Mouse (Mus musculus): ENCODE data around the gene Lama5. TPM values are rescaled to one million over a fixed set of nuclear protein-coding genes. Genes with fewer than 3 reads are reported as not detected.
"Not testable (repeated sequence)": the region's sequence is repeated elsewhere in the genome, so short reads cannot be mapped to it uniquely, and the experiment has no call there.

Lama5 gene
- polyA plus RNA-seq, 1 experiment = 47.4 TPM

GRCm38 (mm10) chr2:180261901-180262300, 36.2 kb upstream of the Lama5 start:
- H3K79me2 ChIP-seq (ENCODE audit: control insufficient read depth, insufficient read depth) = peaks cover 26% of the 10 kb centered on the region
- no peak overlapping the region for H3ac ChIP-seq (ENCODE audit: control insufficient read depth, insufficient read length, low read depth)
- H3K79me3 ChIP-seq (ENCODE audit: low read depth) = peaks cover 20% of the 10 kb centered on the region
- no peak for TF ChIP-seq MYOG (IDR thresholded peaks at IDR 0.05; ENCODE audit: control insufficient read depth, extremely low read depth, insufficient read length)
- TF ChIP-seq CEBPB (IDR thresholded peaks at IDR 0.05; ENCODE audit: low read depth) = no peak
- no peak for TF ChIP-seq USF1 (IDR thresholded peaks at IDR 0.05; ENCODE audit: low read depth)
- no peak for TF ChIP-seq MAX (IDR thresholded peaks at IDR 0.05)
- no peak for TF ChIP-seq CTCF (IDR thresholded peaks at IDR 0.05; ENCODE audit: control insufficient read depth, insufficient read depth, insufficient read length)
- no peak for TF ChIP-seq MYOD1 (IDR thresholded peaks at IDR 0.05; ENCODE audit: control insufficient read depth, insufficient read length, low read depth)
- TF ChIP-seq FOSL1 (IDR thresholded peaks at IDR 0.05; ENCODE audit: insufficient read depth, low read length, poor library complexity, severe bottlenecking) = no peak
- H3K27me3 ChIP-seq (ENCODE audit: control insufficient read depth, insufficient read depth, insufficient read length) = no peaks in the 10 kb centered on the region
- peaks cover 44% of the 10 kb centered on the region for H3K36me3 ChIP-seq (ENCODE audit: control insufficient read depth, insufficient read depth)
- H3K4me3 ChIP-seq (ENCODE audit: insufficient read depth, poor library complexity, severe bottlenecking) = no peak overlapping the region

GRCm38 (mm10) chr2:180260610-180261480, 35.2 kb upstream of the Lama5 start:
- Histone ChIP-seq H3K4me3 (ENCODE audit: insufficient read depth, poor library complexity, severe bottlenecking) (no peak overlapping the region), H3K27me3 (ENCODE audit: control insufficient read depth, insufficient read depth, insufficient read length) (no peaks in the 10 kb centered on the region), H3K79me2 (ENCODE audit: control insufficient read depth, insufficient read depth) (peaks cover 34% of the 10 kb centered on the region), H3K79me3 (ENCODE audit: low read depth) (peaks cover 23% of the 10 kb centered on the region), H3K36me3 (ENCODE audit: control insufficient read depth, insufficient read depth) (peaks cover 44% of the 10 kb centered on the region), H3ac (ENCODE audit: control insufficient read depth, insufficient read length, low read depth) (no peak overlapping the region)
- TF ChIP-seq FOSL1 (IDR thresholded peaks at IDR 0.05; ENCODE audit: insufficient read depth, low read length, poor library complexity, severe bottlenecking) (no peak), USF1 (IDR thresholded peaks at IDR 0.05; ENCODE audit: low read depth) (no peak)

GRCm38 (mm10) chr2:180259826-180260609, 34.4 kb upstream of the Lama5 start:
- peaks cover 24% of the 10 kb centered on the region for H3K79me3 ChIP-seq (ENCODE audit: low read depth)
- H3K4me3 ChIP-seq (ENCODE audit: insufficient read depth, poor library complexity, severe bottlenecking); H3K27me3 ChIP-seq (ENCODE audit: control insufficient read depth, insufficient read depth, insufficient read length); H3ac ChIP-seq (ENCODE audit: control insufficient read depth, insufficient read length, low read depth): not testable (repeated sequence)
- peaks cover 42% of the 10 kb centered on the region for H3K79me2 ChIP-seq (ENCODE audit: control insufficient read depth, insufficient read depth)
- peaks cover 44% of the 10 kb centered on the region for H3K36me3 ChIP-seq (ENCODE audit: control insufficient read depth, insufficient read depth)

- not testable (repeated sequence) for H3K4me3 ChIP-seq (ENCODE audit: insufficient read depth, poor library complexity, severe bottlenecking); H3K27me3 ChIP-seq (ENCODE audit: control insufficient read depth, insufficient read depth, insufficient read length)
- H3K79me3 ChIP-seq (ENCODE audit: low read depth) = peaks cover 24% of the 10 kb centered on the region
- H3K79me2 ChIP-seq (ENCODE audit: control insufficient read depth, insufficient read depth) = peaks cover 42% of the 10 kb centered on the region
- H3ac ChIP-seq (ENCODE audit: control insufficient read depth, insufficient read length, low read depth) = peak overlapping the region; percentile 37
- H3K36me3 ChIP-seq (ENCODE audit: control insufficient read depth, insufficient read depth) = peaks cover 44% of the 10 kb centered on the region
Measured at GRCm38 (mm10) chr2:180258951-180259484, 33.4 kb upstream of the Lama5 start.

GRCm38 (mm10) chr2:180257963-180258865, 32.6 kb upstream of the Lama5 start:
- no peaks in the 10 kb centered on the region for H3K27me3 ChIP-seq (ENCODE audit: control insufficient read depth, insufficient read depth, insufficient read length)
- H3K79me2 ChIP-seq (ENCODE audit: control insufficient read depth, insufficient read depth) = peaks cover 42% of the 10 kb centered on the region
- H3K79me3 ChIP-seq (ENCODE audit: low read depth) = peaks cover 24% of the 10 kb centered on the region
- TF ChIP-seq CTCF (IDR thresholded peaks at IDR 0.05; ENCODE audit: control insufficient read depth, insufficient read depth, insufficient read length) (no peak), FOSL1 (IDR thresholded peaks at IDR 0.05; ENCODE audit: insufficient read depth, low read length, poor library complexity, severe bottlenecking) (no peak), MYOG (IDR thresholded peaks at IDR 0.05; ENCODE audit: control insufficient read depth, extremely low read depth, insufficient read length) (no peak), USF1 (IDR thresholded peaks at IDR 0.05; ENCODE audit: low read depth) (no peak), CEBPB (IDR thresholded peaks at IDR 0.05; ENCODE audit: low read depth) (no peak), MAX (IDR thresholded peaks at IDR 0.05) (no peak)
- peak overlapping the region; percentile 97 for H3ac ChIP-seq (ENCODE audit: control insufficient read depth, insufficient read length, low read depth)
- peak overlapping the region; percentile 96 for H3K4me3 ChIP-seq (ENCODE audit: insufficient read depth, poor library complexity, severe bottlenecking)
- H3K36me3 ChIP-seq (ENCODE audit: control insufficient read depth, insufficient read depth) = peaks cover 44% of the 10 kb centered on the region

Data from C2C12 (cell line).